Mouse (Mus musculus) bone marrow, adult 2 months (tissue): Measurements from ENCODE around the gene Gm49510.

Source experiments
- CTCF ChIP-seq: fragments of 200-500 bp; IDR thresholded peaks from 2 replicates; pipeline ENCODE4 v1.5.1; 2011; ENCODE audit warnings: low read length, control low read depth; ENCODE audit not compliant: control insufficient read depth, insufficient read depth
- POLR2A ChIP-seq: fragments of 200-500 bp; IDR thresholded peaks from 2 replicates; pipeline ENCODE4 v1.6.1; 2011; ENCODE audit warnings: low read depth, mild to moderate bottlenecking, control low read depth, low read length, borderline replicate concordance; ENCODE audit not compliant: control insufficient read depth

- no peak for TF ChIP-seq CTCF
- peak; percentile 44; the same call in 1 of the 2 replicates for TF ChIP-seq POLR2A
Measured at GRCm38 (mm10) chr15:78927788-78928457, 28.5 kb downstream of the Gm49510 start.
